Mouse (Mus musculus): ENCODE data around the gene Zdhhc23. TPM values are rescaled to one million over a fixed set of nuclear protein-coding genes. Genes with fewer than 3 reads are reported as not detected.

Gene Zdhhc23
- total RNA-seq, 4 experiments from 2014 or later: 0.15 to 0.87 (median 0.62) TPM

DNA sequence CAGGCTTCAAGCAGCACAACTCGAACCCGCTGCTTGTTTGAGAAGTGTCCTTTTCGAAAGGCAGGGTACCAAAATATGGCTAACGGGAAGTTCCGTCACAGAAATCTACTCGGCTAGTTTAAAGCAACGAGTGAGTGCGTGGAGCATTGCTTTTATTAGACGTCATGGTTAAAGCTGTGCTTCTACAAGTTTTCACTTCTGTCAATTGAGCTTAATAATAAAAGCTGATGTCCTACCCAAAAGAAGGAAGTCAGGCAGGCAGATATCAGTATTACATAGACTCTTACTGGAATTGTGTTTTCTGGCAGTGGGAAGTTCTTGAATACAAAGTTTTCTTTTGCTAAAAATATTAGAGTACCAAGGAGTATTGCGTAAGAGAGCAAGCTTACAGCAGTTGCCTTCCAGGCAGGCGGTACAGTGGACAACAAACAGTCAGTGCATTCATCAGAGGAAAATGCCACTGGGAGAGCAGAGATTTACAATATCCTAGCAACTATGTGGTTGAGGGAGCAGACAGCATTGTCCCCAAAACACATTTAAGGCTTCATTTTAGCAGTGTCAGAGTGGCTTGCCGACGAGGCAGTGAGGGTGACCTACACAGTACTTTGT, 13.7 kb downstream of the Zdhhc23 start:
- no peak for DNase-seq

DNA sequence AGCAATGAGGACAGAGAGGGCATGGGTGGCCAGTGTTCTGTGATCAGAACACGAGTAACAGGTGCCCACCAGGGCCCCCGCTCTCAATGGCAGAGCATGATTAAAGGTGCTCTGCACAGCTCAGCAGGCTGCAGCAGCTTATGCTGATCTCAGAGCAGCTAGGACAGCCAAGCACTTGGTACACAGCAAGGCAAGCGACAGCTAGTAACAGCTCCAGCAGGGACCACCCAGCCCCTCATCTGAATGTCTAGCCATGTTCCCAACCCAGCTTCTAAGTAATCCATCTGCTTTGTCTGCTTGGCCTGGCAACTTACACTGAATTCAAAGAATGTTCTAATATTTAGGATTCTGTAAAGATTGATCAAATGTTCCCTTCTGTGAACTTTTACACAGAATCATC, 15.8 kb downstream of the Zdhhc23 start:
- DNase-seq: no peak

DNA sequence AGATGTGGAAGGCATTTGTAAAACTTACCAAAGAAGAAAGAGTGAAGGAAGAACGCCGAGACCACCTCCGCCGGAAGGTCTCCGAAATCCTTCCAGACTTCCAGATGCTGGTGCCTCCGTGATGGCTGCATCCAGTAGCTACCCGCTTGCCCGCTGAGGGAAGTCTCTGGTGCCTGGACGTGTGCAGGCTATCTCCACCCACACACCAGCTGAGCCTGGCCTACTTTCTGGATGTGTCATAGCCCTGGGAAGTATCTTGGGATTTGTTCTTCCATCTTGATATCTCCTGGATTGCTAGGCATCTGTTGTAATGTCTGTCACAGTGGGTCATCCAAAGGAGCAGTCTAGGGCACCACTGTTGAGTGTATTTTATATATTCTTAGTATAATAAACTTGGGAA, 16.3 kb downstream of the Zdhhc23 start:
- no peak for DNase-seq

DNA sequence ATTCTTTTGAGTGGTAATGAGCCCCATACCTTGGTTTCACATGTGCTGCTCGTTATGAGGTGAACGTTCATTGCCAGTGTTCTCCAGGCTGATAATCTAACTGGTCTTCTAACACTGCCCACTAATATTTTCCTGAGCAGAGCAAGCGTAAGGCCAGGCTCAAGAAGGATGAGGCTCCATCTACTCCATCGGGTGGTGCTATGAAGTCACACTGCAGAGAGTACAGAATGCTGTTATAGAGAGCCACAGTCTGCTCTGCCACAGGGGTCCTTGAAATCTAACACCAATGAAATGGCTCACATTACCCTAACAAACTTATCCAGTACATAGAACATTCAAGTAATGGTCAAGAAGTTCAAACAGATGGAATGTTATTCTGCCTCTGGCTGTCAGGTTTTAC, 21.6 kb downstream of the Zdhhc23 start:
- no peak for DNase-seq

DNA sequence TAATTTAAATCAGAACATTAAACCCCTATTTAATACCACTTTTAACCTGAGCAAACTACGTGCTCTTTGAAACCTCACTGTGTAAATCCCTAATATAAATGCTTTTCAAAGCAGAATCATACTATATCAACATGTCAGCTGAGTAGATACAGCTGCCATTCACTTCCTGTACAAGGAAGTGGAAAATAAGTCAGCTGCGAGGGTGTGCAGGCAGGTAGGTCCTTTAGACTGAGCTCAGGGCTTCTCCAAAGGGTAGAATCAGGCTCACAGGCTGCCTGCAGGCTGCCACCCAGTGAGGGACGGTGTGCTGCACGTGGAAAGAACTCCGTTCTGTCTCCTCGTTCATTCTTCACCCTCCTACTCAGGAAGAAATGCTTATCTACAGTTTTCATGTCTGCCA, 24.7 kb downstream of the Zdhhc23 start:
- no peak for DNase-seq

DNA sequence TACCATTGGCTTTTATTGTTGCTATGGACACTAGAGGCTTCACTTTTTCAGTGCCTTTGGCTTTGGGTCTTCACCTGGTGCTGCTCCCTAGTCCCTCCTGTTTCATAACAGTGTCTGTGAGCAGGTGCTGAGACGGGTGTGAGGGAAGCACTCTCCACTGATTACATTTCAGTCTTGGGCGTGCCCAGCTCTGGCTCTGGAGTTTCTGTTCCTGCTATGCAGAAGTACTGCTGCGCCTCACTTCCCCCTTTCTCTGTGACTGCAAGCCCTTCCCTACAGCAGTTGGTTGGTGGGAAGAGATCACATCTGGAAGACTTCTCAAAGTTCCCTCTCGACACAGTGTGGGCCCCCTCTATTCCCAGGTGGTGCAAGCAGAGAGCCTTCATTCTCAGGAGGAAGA, 28.0 kb downstream of the Zdhhc23 start:
- no peak for DNase-seq

DNA sequence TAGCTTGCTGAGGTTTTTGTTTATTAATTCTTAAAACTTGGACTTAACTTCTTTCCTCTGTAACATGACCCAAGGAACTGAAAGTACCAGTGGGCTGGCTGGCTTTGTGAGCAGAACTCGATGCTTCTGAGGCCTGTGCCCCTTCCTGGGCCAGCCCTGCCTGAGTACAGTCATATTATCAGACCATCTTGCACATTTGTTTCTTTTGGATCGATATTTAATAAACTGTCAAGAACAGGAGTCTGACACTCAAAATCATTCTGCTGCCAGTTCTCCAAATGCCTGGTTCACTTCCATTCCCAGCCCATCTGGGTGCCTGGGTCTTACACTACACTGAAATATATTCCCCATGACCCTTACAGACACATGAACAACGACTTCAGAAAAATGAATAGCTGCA, 33.7 kb downstream of the Zdhhc23 start:
- no peak for DNase-seq

DNA sequence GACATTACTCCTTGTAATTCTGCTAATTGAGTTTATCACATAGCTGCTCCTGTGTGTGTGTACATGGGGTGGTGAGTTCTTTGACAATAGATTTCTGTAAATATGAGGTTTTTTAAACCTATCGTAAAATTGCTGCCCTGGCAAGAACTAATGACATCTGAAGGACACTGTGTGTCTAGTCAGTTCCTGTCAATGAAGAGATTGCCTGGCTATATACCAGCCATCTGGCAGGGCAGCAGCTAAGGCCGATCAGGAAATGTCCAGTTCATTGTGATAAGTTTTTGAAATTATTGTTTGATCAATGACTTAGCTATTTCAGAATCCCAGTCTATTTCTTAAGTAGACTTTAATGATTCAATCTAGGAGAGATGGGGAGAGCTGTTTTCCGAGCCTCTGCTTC, 34.2 kb downstream of the Zdhhc23 start:
- DNase-seq: no peak

DNA sequence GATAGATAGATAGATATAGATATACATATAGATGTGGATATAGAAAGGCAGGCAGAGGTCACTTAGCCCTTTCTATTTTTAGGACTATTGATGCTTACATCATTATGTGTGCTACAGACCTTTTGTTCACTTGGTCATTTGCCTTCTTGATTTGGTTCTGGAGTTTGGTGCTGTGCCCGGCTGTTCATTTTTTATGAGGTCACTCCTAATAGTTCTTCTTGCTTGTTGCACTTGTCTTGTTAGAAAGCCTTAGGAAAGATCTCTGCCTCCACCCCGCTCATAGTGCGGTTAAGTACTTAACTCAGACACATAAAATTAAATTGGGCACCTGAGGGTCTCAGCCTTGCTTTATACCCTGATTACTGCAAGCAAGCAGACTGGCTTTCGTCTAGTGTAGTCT, 38.7 kb downstream of the Zdhhc23 start:
- DNase-seq: no peak

DNA sequence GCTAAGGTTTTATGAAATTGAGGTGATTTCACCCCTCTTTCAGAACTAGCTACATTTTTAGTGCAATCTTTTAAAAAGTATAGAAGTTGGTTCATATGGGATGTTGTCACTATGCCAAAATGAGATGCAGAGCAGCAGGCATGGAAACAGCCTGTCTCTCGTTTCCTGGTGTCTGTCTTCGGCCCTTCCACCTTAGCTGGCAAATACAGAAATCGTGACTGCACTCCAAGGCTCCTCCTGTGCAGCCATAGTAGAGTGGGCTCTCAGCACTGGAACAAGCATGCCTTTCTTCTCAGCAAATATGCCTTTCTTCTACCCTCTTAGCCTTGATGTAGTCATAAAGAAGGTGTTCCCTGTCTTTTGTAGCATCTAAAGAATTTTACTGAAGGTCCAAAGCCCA, 43.7 kb downstream of the Zdhhc23 start:
- no peak for DNase-seq

DNA sequence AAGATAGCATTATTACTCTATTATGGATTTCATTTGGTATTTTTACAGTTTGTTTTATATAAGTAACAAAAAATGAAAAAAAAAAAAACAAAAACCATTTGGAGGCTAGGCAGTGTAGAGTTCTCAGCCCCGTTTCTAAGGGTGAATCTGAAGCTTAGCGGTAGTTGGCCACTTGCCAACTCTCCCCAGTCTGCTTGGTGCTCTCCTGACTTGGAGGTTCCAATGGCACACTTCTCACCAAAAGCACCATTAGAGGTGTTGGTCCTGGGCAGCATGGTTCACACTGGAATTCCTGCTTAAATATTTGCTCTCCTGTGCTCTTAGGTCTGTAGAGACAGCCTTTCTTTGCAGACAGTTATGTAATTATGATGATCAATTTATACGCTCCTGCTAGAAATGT, 44.2 kb downstream of the Zdhhc23 start:
- DNase-seq: no peak

DNA sequence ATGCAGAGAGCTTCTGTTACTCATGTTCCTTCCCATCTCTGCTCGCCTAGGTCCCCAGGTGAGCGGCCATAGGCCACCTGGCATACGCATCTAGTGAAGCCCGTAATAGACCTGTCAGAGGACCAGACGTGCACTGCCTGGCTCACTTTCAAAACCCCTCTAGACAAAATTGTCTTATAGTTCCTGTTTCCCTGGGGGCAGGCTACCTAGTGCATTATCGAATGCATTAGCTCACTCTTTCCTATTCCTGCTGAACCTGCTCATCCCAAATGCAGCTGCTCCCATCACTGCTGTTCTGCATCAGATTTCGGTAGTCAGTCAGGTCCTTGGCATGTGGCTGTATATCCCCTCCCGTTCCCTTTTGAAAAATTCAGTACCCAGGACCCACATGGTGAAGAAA, 44.7 kb downstream of the Zdhhc23 start:
- DNase-seq: no peak

DNA sequence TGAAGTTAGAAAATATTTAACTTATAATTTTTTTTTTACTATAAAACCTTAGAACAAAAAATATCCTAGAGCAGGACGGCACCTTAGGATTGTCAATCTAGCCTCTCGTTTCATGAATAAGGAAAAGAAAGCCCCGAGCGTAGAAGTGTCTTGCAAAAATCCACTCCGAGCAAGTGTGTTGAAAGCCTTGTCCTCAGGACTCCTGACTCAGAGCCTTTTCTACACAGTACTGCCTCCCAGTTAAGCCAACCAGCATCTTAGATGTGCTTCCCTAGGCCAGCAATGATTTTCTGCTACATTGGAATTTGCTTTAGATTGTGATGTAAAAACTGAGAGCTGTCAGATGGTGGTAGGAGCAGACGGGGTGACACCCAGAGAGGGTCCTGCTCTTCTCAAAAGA, 46.5 kb downstream of the Zdhhc23 start:
- no peak for DNase-seq

DNA sequence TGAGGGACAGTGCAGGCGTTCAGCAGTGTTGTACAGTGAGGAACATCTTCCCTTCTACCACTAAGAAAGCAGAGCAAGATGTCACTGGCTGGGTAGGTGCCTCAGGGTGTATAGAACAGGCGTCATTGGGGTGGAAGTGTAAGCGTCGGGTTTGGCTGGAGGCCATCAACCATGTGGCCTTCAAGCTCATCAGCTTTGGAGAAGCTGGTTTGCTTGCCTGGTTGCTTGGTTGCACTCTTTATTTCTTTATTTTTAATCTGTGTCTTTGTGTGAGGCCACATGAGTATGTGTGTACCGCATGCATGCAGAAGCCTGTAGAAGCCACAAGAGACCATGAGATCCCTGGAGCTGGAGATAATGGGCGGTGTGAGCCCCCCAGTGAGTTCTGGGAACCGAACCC, 47.3 kb downstream of the Zdhhc23 start:
- no peak for DNase-seq

DNA sequence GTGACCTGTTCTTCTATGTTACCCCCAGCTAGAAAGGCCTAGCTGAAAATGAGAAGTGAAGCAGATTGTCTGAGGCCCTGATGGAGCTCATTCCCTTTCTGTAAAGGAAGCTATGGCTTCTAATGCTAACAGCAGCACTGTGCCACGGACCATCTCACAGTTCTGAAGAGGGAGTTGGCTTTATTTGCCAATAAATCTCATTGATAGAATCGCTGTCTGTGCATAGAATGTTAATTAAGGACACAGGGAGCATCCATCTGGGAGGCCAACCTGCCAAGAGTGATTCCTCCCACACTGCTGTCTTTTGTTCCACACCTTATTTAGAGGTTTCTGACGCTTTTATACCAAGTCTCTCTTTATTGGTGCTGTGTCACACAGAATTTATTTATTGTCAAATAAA, 48.1 kb downstream of the Zdhhc23 start:
- DNase-seq: no peak

DNA sequence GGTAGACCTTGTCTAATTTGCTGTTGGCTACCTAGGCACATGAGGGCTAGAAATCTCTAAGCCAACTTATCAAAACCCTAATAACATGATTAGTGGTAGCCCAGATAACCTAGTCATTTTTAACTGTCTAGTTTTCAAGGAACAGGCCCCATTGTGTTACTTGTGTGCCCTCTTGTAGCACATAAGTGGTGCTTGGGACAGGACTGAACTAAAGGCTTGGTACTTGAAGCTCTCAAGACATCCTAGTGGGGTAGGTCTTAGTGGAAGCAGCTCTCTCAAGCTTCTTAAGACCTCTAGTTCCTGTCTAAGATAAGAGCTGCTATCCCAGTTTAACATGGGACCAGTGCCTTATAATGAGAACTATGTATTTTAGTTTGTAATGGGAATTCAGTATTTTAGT, 49.0 kb downstream of the Zdhhc23 start:
- DNase-seq: no peak

DNA sequence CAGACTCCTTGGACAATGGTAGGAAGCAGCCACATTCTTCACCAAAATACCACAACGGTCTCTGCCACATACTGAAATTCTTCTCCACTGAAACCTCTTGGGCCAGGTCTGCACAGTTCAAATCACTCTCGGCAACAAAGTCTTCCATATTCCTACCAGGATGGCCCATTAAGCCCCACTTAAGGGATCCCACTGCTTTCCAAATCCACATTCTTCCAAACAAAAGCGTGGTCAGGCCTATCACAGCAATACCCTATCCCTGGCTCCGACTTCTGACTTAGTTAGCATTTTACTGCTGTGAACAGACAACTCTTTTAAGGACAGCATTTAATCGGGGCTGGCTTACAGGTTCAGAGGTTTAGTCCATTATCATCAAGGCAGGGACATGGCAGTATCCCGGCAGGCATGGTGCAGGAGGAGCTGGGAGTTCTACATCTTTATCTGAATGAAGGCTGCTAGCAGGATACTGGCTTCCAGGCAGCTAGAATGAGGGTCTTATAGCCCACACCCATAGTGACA, 53.2 kb downstream of the Zdhhc23 start, which contains the start of gene Qtrt2:
Gene Qtrt2, minus strand, starts transcription at position 469 of the 519 bp plus-strand sequence.
- no peak for DNase-seq

DNA sequence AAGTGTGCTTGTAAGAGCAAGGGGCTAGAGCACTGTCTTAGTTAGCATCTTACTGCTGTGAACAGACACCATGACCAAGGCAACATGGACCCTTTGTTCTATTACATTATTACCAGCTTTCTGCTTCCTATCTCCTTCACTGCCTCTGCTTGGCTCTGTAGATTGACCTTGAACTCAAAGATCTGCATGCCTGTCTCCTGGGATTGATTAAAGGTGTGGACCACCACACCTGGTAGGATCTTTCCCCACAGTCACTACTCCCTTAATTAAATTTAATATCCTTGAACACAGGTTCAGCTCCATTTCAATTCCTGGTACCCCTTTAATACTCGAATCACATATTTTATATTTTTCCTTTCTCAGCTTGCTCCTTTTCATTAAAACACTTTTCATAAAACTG, 53.7 kb downstream of the Zdhhc23 start:
- no peak for DNase-seq

DNA sequence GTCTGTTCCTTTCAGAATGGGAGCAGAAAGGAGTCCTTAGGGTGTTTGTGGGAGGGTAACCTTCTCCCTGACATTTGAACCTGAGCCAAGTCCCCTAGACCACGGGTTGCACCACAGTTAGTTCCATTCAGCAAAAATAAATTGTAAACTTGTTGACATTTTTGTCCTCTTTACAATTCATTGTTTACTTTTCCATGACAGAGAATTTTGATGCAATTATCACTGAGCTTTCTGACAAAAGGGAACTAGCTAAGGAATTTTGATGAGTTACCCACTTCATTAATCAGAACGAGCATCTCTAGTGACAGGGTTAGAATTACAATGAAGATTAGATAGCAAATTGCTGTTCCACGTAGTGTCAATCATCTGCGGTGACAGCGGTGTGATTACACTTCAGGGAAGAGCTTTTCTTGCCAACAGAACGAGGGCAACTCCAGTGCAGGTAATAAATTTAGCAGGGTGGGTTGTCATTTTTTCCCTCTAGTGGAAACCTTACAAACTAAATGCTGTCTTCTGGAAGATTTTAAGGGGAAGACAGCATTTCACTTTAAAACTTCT, 54.5 kb downstream of the Zdhhc23 start:
- no peak for DNase-seq

DNA sequence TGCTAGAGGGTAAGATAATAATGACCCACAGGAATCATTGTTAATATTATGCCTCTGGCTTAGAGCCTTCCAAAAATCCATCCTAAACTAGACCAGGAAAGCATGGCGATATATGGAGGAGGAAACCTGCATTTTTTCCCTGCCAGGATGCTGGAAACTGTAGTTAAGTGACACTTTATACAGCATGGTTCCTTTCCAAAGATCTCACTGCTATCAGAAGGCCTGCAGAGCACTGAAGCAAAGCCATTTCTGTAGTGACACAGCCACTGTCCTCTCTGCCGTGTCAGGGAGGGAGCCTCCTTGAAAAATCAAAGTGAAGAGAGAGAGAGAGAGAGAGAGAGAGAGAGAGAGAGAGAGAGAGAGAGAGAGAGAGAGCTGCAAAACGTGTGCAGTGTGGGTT, 57.0 kb downstream of the Zdhhc23 start:
- DNase-seq: no peak

DNA sequence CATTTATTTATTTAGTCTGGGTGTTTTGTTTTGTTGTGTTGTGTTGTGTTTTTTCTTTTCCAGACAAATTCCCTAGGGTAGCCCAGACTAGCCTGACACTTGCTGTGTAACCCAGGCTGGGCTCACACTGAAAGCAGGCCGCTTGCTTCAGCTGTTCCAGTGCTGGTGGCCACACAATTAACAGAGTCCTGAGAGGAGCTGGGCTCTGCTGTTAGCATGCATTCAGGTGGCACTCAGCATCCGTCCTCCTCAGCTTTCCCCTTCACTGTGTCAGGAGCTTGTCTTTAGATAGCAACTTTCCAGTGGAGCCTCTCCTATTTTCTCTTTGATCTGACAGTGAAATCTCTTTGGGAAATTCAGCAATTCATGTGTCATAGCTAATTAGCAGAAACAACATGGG, 57.6 kb downstream of the Zdhhc23 start:
- DNase-seq: no peak

DNA sequence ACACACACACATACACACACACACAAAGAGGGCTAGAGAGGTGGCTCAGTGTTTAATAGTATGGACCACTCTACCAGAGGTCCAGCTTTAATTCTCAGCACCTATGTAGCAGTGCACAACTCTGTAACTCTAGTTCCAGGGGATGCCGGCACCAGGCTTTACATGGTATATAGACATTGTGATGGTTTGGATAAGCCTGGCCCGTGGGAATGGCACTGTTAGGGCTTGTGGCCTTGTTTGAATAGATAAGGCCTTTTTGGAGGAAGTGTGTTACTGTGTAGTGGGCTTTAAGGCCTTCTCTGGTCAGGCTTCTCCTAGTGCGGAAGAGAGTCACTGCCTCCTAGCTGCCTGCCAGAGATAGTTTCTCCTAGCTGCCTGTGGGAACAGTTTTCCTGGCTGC, 60.7 kb downstream of the Zdhhc23 start:
- no peak for DNase-seq
